Mouse (Mus musculus): ENCODE measurements around the gene Lrba. TPM values are rescaled to one million over a fixed set of nuclear protein-coding genes. Genes with fewer than 3 reads are reported as not detected.

The Lrba gene
- total RNA-seq, 2 experiments from 2014 or later: 19.3 to 23.1 TPM

GRCm38 (mm10) chr3:86641796-86642195, 417.3 kb downstream of the Lrba start:
- no peak for DNase-seq
- intact Hi-C loops (cut with DNase I): no loop called here

- intact Hi-C loops (cut with DNase I): no loop called here
- no peak for DNase-seq
Measured at GRCm38 (mm10) chr3:86646771-86647170, 422.3 kb downstream of the Lrba start.

- intact Hi-C loops (cut with DNase I): no loop called here
- DNase-seq: no peak
Measured at GRCm38 (mm10) chr3:86651006-86651405, 426.5 kb downstream of the Lrba start.

DNA sequence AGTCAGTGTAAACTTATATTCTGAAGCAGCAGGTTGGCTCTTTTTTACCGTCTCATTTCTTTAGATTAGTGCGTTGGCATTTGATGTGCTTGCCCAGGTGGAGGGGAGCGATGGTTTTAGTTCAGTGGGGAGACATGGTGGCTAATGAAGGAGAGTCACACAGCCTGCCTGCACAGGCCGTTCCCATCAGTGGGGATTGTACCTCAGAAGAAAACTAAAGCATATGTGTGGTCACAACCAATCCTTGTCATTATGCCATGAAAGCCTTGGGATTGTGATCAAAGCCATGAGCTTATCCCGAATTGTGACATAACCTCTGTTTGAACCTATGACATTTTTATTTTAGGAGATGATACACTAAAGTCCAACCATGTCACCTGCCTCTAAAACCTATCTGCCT, 434.8 kb downstream of the Lrba start:
- no peak for DNase-seq

GRCm38 (mm10) chr3:86664399-86664798, 439.9 kb downstream of the Lrba start:
- no peak for DNase-seq
- intact Hi-C loops (cut with DNase I): no loop called here

More for the DNA sequence above, 434.8 kb downstream of the Lrba start:
- intact Hi-C loops (cut with DNase I): no loop called here

DNA sequence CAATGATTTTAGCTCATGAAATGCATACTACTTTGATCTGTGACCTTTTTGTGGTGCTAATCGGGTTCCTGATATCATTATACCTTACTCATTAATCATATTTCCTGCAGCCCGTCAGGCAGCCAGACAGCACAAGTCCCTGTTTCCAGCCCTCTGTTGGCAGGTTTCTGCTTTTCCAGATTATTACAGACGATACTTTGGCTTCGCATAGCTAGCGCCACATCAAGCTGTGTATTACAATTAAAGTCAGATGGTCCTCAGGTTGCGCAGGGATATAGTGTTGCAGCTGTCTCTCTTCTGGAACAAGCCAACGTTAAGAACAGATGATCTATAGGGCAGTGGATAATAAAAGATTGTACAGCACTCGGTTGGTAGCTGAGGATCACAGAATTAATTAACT, 443.7 kb downstream of the Lrba start:
- DNase-seq: no peak
- intact Hi-C loops (cut with DNase I): no loop called here

- intact Hi-C loops (cut with DNase I): no loop called here
- no peak for DNase-seq
Measured at GRCm38 (mm10) chr3:86677573-86678155, 453.2 kb downstream of the Lrba start.

- DNase-seq: no peak
- intact Hi-C loops (cut with DNase I): no loop called here
Measured at GRCm38 (mm10) chr3:86687571-86688209, 463.2 kb downstream of the Lrba start.

DNA sequence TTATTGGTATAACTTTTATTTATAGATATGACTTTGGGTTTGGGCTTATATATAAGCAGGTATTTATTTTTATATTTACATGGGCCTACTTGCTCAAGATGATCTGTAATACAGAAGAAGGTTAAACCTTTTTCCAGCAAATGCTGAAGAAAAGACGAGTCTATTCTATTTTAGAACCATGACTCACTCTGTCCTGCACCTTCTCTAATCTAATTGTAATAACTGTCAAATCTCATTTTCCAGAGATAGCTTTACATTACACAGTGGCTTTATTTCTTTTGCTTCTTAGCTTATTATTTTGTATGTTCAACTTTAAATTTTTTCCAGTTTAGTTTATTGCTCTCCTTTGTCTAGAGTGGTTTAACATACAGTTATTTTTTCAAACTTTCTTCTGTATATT, 464.0 kb downstream of the Lrba start:
- no peak for DNase-seq

GRCm38 (mm10) chr3:86689305-86689704, 464.8 kb downstream of the Lrba start:
- intact Hi-C loops (cut with DNase I): no loop called here
- DNase-seq: no peak

More for the DNA sequence above, 464.0 kb downstream of the Lrba start:
- intact Hi-C loops (cut with DNase I): no loop called here

DNA sequence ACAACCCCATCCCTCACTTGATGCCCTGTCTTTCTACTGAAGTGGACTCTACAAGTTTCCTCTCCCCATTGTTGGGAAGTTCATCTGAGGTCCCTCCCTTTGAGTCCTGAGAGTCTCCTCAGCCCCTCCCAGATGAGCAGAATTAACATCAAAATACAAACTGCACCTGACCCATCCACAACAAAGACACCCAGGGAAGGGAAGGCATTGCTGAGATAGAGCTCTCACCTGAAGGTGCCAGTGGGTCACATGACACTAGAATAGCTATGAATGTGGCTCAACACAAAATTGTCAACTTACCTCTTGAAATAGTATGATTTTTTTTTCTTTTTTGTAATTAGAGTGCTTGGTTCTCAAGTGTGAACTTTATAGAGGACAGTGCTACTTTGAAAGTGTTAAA, 468.3 kb downstream of the Lrba start:
- DNase-seq: no peak
- intact Hi-C loops (cut with DNase I): no loop called here

- DNase-seq: no peak
- intact Hi-C loops (cut with DNase I): no loop called here
Measured at GRCm38 (mm10) chr3:86693553-86693952, 469.1 kb downstream of the Lrba start.

DNA sequence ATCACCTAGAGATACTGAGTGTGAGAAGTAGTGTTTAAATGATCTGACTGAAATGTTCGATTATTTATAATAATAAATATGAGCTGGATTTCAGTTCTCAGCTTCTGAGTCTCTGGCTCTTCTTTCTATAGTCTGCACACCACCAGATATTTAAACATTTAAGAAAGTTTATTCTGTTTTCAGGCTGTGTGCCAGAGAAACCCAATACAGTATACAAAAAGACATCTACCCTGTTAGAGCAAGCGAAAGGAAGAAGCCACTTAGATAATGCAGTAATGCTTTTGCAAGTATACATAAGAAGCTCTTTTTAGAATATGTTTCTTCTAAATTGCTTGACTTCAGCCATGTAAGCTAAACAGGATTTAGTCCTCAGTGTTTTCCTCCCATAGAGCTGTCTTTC, 474.5 kb downstream of the Lrba start:
- no peak for DNase-seq
- intact Hi-C loops (cut with DNase I): no loop called here

- no peak for DNase-seq
- intact Hi-C loops (cut with DNase I): no loop called here
Measured at GRCm38 (mm10) chr3:86701163-86701563, 476.7 kb downstream of the Lrba start.

DNA sequence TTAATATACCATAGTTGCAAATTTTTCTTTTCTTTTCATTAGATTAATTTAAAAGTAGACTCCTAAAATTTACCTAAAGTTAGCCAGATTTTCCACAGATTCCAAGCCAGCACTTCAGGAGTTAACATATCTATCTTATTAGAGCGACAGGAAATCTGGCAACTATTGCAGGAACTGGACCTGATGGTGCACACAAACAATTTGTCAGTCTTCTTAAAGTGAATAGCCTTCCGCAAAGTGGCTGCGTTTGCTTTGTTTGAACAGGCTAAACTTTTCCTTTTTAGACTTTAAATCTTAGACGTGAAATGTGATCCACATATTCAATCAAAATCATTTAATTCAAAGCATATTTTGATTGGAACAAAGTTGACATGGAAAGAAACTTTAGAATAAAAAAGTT, 485.0 kb downstream of the Lrba start:
- intact Hi-C loops (cut with DNase I): no loop called here
- DNase-seq: no peak

- no peak for DNase-seq
- intact Hi-C loops (cut with DNase I): no loop called here
Measured at GRCm38 (mm10) chr3:86711530-86711929, 487.1 kb downstream of the Lrba start.

- intact Hi-C loops (cut with DNase I): no loop called here
- DNase-seq: no peak
Measured at GRCm38 (mm10) chr3:86712758-86713157, 488.3 kb downstream of the Lrba start.

- intact Hi-C loops (cut with DNase I): no loop called here
- no peak for DNase-seq
Measured at GRCm38 (mm10) chr3:86714446-86714845, 490.0 kb downstream of the Lrba start.

GRCm38 (mm10) chr3:86723415-86724298, 499.2 kb downstream of the Lrba start:
- intact Hi-C loops (cut with DNase I): no loop called here
- DNase-seq: no peak

DNA sequence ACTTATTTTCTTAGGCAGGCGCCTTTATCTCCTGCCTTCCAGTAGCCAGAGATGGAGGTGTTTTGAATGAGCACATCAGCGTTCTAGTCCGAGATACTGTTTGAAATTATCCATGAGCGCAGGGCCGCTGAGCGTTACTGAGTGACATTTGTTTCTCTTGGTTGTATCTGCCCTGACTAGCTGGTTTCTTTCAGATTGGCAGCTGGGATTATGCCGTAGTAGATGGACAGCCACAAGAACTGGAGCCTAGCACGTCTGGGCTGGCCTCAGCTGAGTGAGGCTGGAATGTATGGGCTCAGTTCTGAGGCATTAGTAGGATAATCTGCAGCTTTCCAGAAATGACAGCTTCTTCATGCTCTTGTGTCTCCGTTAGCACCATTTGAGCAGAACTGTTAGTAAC, 500.6 kb downstream of the Lrba start:
- intact Hi-C loops (cut with DNase I): no loop called here
- DNase-seq: no peak

- intact Hi-C loops (cut with DNase I): no loop called here
- no peak for DNase-seq
Measured at GRCm38 (mm10) chr3:86738831-86739230, 514.4 kb downstream of the Lrba start.

GRCm38 (mm10) chr3:86739745-86740144, 515.3 kb downstream of the Lrba start:
- intact Hi-C loops (cut with DNase I): no loop called here
- no peak for DNase-seq
